Mouse (Mus musculus) neutrophil, adult 5-6 weeks (primary cell): ENCODE data around the gene Coro7. TPM values are rescaled to one million over a fixed set of nuclear protein-coding genes. Genes with fewer than 3 reads are reported as not detected.
A peak's percentile ranks its signal among the peaks of the same experiment; 100 is the strongest.

Experiments
- ATAC-seq: fragments of 151-379, 151-347 bp; 2 replicates; pipeline ENCODE4 v1.8.0; 2017; ENCODE audit warnings: mild to moderate bottlenecking, moderate TSS enrichment; ENCODE audit not compliant: insufficient number of reproducible peaks, poor library complexity, low FRiP score, severe bottlenecking; ENCODE audit errors: extremely low read depth
- total RNA-seq: library from RNA; stranded (forward); fragments of 200-1000 nt; gene quantifications from 2 replicates; pipeline ENCODE4 v1.2.3, GENCODE M21; 2017

Gene Coro7
- total RNA-seq, 1 experiment from 2014 or later, result 65.6 TPM

DNA sequence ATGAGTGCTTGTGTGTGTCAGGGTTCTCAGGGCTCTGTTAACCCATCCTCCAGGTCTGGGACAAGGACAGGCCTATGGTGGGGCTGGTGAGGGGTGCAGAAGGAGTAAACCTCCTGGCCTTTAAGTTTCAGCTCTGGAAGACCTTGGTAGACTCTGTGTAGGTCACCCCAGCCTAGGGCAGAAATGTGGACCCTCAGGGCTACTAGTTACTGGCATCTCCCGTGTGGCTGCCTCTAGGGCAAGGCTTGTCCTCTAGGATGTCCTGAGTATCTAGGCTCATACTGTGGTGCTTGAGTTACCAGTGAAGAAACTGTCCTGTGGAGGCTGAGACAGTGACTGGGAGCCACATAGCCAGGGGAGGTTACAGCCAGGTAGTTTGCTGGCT is 76.1 kb downstream of the Coro7 start:
- no peak for ATAC-seq

DNA sequence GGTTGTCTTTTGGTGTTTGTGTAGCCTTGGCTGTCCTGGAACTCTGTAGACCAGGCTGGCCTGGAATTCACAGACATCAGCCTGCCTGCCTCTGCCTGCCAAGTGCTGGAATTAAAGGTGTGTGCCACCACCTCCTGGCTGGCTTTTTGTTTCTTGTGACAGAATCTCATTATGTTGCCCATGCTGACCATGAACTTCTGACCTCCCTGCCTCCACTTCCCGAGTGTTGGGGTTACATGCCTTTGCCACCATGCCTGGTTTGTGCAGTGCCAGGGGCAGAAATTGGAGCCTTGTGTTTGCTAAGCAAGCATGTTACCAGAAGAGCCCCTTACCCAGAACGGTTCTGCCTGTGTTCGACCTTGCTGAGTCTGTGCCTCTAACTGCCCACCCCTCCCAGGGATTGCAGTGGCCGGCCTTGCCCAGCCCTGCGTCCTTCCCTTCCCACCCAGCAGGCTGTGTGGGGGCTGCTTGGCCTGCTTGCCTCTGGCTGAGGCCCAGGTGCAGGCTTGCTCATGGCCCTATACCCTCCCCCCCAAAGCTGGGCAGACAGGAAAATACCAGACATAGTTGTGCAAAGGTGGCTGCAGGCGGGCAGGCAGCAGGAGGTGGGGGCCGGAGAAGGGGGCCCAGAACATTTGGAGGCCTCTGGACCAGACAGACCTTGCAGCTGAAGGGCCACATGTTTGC is 76.7 kb downstream of the Coro7 start:
- no peak for ATAC-seq

DNA sequence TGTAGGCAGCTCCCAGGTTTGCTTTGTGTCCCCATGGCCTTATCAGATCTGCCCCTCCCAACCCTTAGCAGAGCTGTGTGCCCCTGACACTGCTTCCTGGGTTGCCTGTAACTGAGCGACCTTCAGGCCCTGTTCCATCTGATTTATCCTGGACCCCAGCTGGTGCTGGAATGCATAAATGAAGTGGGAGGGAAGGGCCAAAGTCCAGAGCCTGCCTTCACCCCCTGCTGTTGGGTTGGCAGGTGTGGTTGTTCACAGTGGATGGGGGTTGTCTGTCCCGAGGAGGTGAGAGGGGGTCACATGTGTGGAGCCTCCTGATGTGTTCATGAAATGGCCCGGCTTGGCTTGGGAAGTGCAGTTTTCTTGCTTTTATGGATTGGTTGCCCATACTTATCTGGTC is 77.4 kb downstream of the Coro7 start:
- no peak for ATAC-seq

DNA sequence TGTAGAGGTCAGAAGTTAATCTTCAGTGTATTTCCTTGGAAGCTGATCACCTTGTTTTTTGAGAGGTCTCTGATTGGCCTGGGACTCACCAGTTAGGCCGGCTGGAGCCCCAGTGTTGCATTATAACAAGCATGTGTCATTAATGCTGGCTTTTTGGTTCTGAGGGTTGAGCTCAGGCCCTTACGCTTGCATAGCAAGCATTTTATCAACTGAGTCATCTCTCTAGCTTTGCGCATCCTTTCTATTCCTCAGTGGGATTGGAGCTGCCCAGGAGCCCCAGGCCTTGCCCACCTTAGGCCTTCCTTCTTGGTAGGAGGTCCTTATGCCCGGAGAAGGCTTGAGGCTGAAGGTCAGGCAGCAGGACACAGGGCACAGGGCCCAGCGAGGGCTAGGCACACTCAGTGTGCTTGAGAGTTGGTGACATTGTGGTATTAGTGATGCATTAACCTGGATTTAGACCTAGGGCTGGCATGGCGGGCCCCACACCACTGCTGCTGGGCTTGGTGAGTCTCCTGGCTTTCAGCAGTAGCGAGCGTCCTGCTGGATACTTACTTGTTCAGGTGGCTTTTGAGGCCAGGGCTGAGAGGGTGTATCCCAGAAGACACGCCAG is 78.8 kb downstream of the Coro7 start:
- no peak for ATAC-seq

DNA sequence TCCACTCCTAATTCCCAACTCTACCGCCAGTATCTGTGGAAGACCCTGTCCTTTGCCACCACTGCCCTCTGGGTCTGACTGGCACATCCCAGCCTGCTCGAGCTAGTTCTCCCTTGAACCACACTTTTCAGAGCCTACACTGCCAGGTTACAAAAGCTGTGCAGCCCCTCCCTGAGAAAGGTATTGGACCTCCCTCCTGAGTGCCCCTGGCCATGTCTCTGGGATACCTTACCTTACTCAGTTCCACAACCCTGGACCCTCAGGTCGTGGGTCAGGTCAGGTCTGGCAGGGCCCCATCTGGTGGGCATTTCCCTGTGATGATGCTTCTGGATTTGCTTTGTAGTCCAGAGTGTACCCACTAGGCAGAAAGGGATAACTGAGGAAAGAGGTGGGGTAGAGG is 80.0 kb downstream of the Coro7 start:
- ATAC-seq, result no peak

DNA sequence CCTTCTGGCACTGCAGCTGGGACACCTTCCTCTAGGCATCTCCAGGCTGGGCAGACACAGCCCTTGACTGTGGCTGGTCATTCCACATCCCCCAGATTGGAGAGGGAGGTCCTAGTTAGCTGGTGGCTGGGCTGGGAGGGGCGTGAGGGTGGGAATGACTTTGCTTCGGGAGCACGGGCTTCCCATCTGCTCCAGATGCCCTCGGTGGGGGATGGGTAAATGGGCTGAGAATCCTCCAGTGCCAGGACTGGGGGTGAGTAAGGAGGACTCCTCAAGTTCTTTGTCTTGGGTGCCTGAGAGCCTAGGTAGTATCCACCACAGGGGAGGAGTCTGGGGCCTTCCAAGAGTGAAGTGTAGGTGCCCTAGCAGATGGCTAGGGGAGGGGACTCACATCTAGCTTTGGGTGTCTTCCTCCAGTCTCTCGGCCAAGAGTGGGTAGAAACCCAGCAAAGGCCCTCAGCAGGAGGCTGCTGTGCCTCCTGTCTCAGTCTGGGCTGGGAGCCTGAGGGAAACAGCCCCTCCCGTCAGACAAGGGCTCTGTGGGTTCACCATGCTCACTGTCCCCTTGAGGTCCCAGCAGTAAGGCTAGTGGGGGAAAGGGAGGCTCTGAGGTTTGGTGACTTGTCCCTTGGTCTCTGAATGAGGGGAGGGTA is 80.6 kb downstream of the Coro7 start:
- no peak for ATAC-seq

DNA sequence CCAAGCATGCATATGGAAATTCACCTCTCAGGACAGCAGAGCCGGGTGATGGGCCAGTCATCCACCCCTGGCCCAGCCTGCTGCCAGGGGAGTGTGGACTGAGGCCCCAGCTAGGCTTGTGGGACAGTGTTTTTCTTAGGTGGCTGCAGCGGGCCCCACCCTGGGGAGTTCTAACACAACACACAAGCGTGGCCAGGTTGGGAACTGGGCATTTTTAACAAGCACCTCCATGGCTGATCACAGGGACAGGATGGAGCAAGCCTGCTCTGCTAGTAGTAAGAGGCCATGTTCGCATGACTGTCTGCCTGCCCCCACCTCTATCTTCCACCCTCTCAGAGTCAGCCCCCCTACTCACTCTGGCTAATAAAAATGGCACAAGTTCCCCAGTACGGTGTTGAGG is 81.5 kb downstream of the Coro7 start:
- ATAC-seq, result no peak

DNA sequence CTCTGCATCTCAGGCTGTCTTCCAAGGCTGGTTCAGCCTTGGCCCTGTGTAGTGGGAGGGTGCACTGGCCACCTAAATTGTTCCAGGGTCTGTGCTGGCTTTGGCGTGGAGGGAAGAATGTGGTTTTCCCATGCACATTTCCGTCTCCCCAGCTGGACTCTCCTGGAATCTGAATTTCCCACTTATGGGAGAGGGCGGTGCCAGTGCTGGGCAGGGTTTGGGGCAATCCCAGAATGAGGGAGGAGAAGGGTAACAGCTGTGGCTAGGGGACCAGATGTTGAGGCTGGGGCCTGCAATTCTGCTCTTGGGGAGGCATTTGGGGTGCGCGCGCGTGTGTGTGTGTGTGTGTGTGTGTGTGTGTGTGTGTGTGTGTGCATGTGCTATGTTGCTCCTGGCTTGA is 82.3 kb downstream of the Coro7 start:
- no peak for ATAC-seq

DNA sequence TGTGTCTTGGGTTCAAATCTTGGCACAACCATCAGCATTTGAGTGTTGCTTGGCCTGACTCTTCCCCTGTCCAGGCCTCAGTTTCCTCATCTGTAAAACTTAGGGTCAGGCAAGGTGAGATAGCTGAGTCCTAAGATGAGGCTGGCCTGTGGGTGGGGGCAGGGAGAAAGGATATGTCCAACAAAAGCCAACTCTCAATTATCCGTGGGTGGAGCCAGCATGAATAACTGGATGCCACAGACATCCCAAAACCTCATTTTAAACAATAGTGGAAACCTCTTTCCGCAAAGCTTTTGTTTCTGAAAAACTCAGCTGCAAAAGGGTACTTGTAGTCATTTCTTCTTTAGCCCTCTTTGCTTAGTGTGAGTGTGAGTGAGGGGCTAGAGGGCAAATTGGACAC is 82.7 kb downstream of the Coro7 start:
- no peak for ATAC-seq

DNA sequence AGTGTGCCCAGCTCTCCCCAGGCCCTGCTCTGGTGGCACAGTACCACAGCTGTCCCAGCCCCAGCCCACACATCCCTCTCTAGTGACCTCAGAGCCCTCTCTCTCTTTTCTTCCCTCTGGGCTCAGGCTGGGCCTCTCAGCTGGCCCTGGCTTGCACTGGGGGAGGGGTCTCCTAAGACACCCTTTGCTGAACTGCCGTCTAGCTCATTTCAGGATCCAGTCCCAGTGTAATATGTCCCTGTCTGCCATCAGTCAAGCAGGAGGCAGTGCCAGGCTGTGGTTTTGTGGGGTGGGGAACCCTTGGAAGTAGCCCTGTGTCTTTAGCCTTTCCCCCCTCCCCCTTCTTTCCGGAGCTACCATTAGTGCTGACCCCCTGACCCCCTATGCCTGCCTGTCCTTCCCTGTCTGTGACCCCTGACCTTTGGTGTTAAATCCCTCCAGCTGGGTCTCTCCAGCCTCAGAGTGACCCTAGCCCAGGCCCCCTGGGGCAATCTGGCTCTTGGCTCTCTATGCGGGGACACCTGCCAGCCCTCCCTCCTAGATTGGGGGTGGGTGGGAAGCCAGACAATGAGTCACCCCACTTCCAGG is 83.3 kb downstream of the Coro7 start:
- ATAC-seq, result no peak

DNA sequence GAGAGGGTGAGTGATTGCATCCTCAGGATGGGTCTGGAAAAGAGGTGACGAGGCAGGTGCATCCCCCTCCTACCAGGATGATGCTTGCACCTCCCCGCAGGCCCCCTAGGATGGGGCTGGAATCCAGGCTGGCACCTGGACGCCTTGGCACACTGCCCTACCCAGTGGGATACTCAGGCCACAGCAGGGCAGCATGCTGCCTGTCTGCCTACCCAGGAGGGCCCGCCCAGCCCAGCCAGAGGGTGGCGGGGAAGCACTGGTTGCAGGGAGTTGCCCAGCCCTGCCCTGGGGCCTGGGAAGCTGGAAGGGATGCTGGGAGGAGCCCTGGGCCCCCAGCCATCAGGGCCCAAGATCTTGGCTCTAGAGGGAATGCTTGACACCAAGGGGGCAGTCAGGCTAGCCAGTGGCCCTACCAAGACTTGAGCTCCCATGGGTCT is 84.0 kb downstream of the Coro7 start:
- ATAC-seq, result no peak

DNA sequence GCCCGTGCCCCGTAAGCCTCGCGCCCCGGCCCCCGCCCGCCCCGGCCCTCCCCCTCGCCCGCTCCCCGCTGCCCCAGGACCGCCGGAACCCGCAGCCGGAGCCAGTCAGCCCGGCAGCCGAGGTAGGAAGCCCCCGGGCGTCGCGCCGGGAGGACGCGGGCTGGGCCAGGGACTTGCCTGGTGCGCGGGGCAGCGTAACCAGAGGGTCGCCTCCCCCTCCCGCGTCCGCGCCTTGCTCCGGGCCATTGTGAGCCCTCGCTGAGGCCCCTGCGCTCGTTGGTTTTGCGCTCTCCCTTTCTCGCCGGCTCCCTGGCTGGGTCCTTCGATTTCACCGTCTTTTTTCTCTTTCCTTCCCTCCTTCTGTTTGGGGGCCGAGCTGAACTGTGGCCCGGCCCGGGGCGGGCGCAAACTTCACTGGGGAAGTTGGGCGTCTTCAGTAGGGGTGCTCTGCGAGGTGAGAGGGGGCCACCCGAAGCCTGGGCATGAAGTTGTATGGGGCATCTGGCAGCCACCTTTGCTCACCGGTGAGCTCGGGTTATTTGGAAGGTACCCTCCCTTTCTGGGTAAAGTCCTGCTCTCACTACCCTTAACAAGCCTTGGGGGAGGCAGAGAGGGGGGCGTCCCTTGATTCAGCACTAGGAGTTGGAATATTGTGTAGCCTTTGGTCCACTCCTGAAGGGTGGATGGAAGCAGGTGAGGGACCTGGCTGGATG is 84.6 kb downstream of the Coro7 start:
- no peak for ATAC-seq

DNA sequence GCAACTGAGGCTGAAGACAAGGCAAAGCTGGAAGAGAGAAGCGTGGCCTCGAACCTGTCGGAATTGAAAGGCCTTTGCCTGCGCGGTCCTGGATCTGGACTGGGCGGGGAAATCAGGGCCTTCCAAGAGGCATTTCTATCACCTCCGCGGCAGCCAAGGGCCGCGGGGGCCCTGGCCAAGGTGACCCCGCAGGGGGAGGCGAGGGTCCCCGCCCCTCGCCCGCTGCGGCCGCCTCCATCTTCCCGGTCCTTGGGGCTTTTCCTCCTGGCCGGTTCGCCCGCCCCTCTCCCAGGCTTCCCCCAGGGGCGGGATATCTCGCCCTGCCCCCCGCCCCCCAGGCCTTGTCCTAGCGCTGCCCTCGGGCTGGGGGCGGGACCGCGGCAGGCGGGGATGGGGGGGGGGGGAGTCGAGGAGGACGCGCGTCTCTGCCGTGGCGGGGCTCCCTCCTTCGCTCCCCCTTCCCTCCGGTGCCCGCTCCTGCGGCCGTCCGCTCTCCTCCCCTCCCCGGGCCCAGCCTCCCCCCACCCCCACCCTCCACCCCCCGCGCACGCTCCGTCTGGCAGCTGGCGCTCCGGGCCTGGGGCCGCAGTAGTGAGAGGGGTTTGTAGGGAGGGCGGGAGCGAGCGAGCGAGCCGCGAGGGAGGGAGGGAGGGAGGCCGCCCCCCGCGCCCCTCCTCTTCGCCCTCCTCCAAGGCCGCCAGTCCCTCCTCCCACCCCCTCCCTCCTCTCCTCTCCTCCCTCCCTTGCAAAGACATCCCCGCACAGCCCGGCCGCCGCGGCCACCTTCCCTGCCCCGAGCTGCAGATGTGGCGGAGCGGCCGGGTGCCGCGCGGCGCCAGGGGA is 85.4 kb downstream of the Coro7 start, which contains the start of gene Glis2:
TSS of gene Glis2 (plus strand) at position 743 of the 843 bp plus-strand sequence.
- no peak for ATAC-seq

DNA sequence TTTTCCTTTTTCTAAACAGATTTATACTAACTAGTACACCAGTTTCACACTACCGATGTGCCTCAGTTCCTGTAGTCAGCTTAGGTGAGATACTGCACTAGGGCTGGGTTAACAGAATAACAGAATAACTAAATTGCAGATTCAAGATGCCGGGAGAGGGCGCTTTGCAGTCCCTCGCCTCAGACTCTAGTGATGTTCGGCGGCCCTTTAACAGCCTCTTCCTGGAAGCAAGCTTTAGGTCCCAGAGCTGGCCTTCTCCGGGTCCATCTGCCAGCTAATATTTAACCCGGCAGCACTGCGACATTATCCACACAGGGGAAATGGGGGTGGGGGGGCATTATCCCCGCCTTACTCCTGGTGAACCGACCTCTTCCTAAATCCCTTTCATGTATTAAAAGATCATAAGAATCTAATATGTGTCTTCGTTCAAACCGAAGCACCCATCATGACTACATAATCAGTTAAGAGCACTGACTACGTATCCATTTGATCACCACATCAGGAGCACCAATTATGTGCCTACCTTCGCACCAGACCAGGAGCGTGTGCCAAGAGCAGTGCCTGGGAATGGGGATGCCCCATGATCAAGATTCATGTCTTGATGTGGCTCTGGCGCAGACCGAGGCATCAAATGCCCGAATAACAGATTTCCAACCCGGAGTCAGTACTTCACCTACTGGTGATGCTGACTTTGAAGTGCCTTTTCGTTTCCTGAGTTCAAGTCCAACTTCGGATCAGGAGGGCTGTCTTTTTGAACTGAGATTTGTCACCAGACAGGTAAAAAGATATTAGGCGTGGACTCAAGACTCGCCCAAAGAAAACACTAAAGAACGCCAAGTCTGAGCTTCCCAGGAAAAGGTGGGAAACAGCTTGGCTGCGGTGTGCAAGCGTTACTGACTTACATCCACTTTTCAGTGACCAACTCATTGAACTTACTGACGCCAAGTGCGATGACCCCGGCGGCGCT is 86.4 kb downstream of the Coro7 start:
- ATAC-seq, result 0 out of 2 replicates have a peak, but pooled peaks have one; percentile 18

DNA sequence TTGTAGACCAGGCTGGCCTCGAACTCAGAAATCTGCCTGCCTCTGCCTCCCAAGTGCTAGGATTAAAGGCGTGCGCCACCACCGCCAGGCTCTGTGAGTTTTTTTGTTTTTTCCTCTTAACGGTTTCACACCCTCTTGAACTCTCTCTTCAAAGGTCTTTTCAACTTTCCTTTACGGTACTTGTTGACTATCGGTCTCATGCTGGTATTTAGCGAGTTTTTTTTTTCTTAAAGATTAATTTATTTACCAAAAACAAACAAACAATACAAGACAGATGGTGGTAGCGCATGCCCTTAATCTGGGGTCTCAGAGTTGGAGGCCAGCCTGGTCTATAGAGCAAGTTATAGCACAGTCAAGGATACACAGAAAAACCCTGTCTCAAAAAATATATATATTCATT is 89.3 kb downstream of the Coro7 start:
- ATAC-seq, result no peak

DNA sequence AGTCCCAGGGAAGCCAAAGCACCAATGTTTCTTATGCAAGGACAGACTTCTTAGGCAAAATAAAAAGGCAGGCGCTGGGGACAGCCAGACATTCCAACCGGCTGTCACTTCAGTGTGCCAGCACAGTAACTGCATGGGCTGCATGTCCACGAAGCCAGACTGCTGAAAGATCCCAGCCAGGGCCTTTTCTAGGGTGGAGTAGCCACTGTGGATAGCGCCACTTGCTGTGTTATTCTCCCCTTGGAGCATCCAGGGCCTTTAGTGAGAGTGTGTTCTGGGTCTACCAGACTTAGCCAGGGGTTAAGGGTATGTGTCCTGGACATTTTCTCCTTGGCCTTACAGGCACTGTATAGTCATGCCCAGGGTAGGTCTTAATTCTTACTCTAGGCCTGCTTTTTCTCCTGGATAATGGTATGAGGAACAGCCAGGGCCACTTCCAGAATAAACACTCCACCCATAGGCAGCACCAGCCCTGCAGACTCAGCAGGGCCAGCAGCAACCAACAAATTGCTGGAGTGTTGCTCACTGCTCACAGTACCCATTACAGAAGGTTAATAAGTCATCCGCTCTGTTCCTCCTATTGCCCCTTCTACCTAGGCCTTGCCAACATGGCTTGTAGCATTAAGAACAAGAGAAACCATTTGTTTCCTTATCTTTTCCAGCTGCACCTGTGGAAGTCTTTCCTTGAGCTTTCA is 91.9 kb downstream of the Coro7 start:
- no peak for ATAC-seq

DNA sequence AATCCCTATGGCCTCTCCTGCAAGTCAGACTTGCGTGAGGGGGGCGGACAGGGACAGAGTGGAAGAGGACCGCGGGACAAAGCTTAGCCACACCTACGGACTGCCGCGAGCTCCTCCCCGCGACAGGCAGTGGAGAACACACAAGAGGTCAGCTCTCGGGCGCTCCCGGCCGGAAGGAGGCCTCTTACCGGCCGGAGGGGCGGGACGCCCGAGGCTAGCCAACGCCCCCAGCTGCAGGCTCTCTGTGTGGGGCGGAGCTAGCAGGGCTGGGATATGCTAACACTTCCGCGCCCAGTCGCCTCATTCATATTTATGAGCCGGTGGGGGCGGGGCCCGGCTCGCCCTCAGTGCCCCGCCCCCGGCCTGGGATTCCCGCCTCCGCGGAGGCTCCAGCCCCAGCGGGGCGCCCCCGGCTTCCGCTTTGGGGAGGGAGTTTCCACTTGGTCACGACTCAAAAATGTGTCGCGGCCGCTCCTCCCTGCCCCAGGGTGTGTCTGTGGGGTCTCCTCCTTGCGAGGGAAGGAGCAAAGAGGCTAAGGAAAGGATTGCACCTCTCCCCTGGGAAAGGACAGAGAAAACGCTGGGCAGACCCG is 93.0 kb downstream of the Coro7 start:
- ATAC-seq, result peak; percentile 96
